Mouse (Mus musculus): ENCODE results near the gene Katnb1.

Katnb1 gene

GRCm38 (mm10) chr8:95084744-95085431 lies 3.9 kb downstream of the Katnb1 start:
- DNase-seq (ENCODE audit: low read depth) = no peak

GRCm38 (mm10) chr8:95085432-95086141 lies 4.6 kb downstream of the Katnb1 start:
- no peak for DNase-seq (ENCODE audit: low read depth)

GRCm38 (mm10) chr8:95093574-95093973 lies 12.6 kb downstream of the Katnb1 start:
- no peak for DNase-seq (ENCODE audit: low read depth)

- peak; percentile 50 for DNase-seq (ENCODE audit: low read depth)
Observed at GRCm38 (mm10) chr8:95099009-95099408, 18.0 kb downstream of the Katnb1 start.

GRCm38 (mm10) chr8:95101972-95102371 lies 21.0 kb downstream of the Katnb1 start:
- DNase-seq (ENCODE audit: low read depth) = no peak

GRCm38 (mm10) chr8:95107306-95107705 lies 26.3 kb downstream of the Katnb1 start:
- no peak for DNase-seq (ENCODE audit: low read depth)

GRCm38 (mm10) chr8:95112594-95112993 lies 31.6 kb downstream of the Katnb1 start:
- no peak for DNase-seq (ENCODE audit: low read depth)

GRCm38 (mm10) chr8:95113108-95113507 lies 32.1 kb downstream of the Katnb1 start:
- no peak for DNase-seq (ENCODE audit: low read depth)

- peak; percentile 20 for DNase-seq (ENCODE audit: low read depth)
Observed at GRCm38 (mm10) chr8:95113750-95114149, 32.8 kb downstream of the Katnb1 start.

- no peak for DNase-seq (ENCODE audit: low read depth)
Observed at GRCm38 (mm10) chr8:95123455-95123854, 42.5 kb downstream of the Katnb1 start.

- no peak for DNase-seq (ENCODE audit: low read depth)
Observed at GRCm38 (mm10) chr8:95126497-95126896, 45.5 kb downstream of the Katnb1 start.

- no peak for DNase-seq (ENCODE audit: low read depth)
Observed at GRCm38 (mm10) chr8:95127658-95128057, 46.7 kb downstream of the Katnb1 start.

GRCm38 (mm10) chr8:95128750-95129260 lies 47.8 kb downstream of the Katnb1 start:
- no peak for DNase-seq (ENCODE audit: low read depth)

GRCm38 (mm10) chr8:95130966-95131537 lies 50.1 kb downstream of the Katnb1 start:
- DNase-seq (ENCODE audit: low read depth) = no peak

- no peak for DNase-seq (ENCODE audit: low read depth)
Observed at GRCm38 (mm10) chr8:95131983-95132382, 51.0 kb downstream of the Katnb1 start.

- no peak for DNase-seq (ENCODE audit: low read depth)
Observed at GRCm38 (mm10) chr8:95134186-95134585, 53.2 kb downstream of the Katnb1 start.

GRCm38 (mm10) chr8:95135242-95135641 lies 54.3 kb downstream of the Katnb1 start:
- DNase-seq (ENCODE audit: low read depth) = no peak

GRCm38 (mm10) chr8:95136218-95136617 lies 55.2 kb downstream of the Katnb1 start:
- no peak for DNase-seq (ENCODE audit: low read depth)

GRCm38 (mm10) chr8:95137201-95137600 lies 56.2 kb downstream of the Katnb1 start:
- no peak for DNase-seq (ENCODE audit: low read depth)

- DNase-seq (ENCODE audit: low read depth) = no peak
Observed at GRCm38 (mm10) chr8:95137641-95138098, 56.7 kb downstream of the Katnb1 start.

GRCm38 (mm10) chr8:95138341-95139050 lies 57.5 kb downstream of the Katnb1 start:
- no peak for DNase-seq (ENCODE audit: low read depth)

- no peak for DNase-seq (ENCODE audit: low read depth)
Observed at GRCm38 (mm10) chr8:95139051-95139365, 58.0 kb downstream of the Katnb1 start.
